Mouse (Mus musculus): ENCODE data around the gene Sema4c. TPM values are rescaled to one million over a fixed set of nuclear protein-coding genes. Genes with fewer than 3 reads are reported as not detected.
A peak's percentile ranks its signal among the peaks of the same experiment; 100 is the strongest.

Sema4c gene
- polyA plus RNA-seq, 1 experiment from 2014 or later, result 3.9 TPM

DNA sequence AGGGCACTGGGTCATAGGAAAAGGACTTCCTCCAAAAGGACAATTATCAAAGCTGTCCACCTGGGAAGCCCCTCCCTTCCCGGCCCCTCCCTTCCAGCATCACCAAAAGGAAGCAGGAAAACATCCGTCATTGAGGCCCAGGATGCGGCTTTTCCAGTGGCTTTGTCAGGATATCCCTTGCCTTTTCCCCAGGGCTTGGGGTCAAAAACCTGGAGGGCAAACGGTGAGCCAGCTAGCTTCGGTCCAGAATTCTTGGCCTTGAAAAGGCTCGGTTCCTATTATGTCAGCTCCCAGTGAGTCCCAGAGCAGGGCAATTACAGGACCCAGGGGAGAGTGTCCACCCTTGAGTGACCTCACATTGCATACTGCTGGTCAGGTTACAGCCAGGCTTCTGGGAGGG lies 2.8 kb upstream of the Sema4c start:
- Histone ChIP-seq H3K36me3 (ENCODE audit: control insufficient read depth, insufficient read depth) (no peaks in the 10 kb centered on the region), H3K4me3 (ENCODE audit: low read depth, low read length) (no peak overlapping the region), H3K27ac (ENCODE audit: low read depth, low read length) (no peak overlapping the region), H3K4me1 (replicated peaks; ENCODE audit: control insufficient read depth, insufficient read depth, low read length) (no peaks in the 10 kb centered on the region), H3K9me3 (ENCODE audit: control insufficient read depth) (no peaks in the 10 kb centered on the region), H3K27me3 (replicated peaks; ENCODE audit: control insufficient read depth, insufficient read depth, low read length) (no peaks in the 10 kb centered on the region), H3K4me2 (replicated peaks; ENCODE audit: low read depth) (no peak overlapping the region), H3K9ac (ENCODE audit: low read depth, low read length) (no peak overlapping the region)
- WGBS, result 60% methylated on average over 6 of the region's 6 CpGs
- TF ChIP-seq CTCF (IDR thresholded peaks at IDR 0.05; ENCODE audit: low read depth), result no peak
- ATAC-seq, result no peak

DNA sequence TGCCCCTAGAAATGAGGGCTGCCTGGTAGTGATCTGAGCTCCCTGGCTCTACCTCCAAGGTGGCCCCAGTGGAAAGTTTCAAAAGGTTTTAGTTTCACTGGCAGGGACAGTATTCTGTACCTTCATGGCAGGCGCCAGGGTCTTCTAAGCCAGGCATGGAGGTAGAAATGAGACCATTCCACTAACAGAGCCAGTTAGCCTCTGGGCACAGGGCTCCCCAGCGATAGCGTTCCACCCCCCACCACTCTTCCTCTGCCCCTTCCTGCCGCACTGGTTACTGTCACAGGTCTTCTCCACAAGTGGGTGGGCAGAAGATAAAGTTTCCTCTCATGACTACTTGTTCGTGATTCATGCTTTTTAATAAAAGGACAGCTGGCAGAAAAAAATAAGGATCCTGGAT lies 1.7 kb upstream of the Sema4c start:
- no peak for TF ChIP-seq CTCF (IDR thresholded peaks at IDR 0.05; ENCODE audit: low read depth)
- no peak overlapping the region for H3K4me3 ChIP-seq (ENCODE audit: low read depth, low read length)
- 80% methylated on average over 5 of the region's 5 CpGs for WGBS
- H3K36me3 ChIP-seq (ENCODE audit: control insufficient read depth, insufficient read depth), result no peaks in the 10 kb centered on the region; the same call in 1 of the 2 replicates
- H3K9ac ChIP-seq (ENCODE audit: low read depth, low read length), result no peak overlapping the region
- no peaks in the 10 kb centered on the region for H3K27me3 ChIP-seq (replicated peaks; ENCODE audit: control insufficient read depth, insufficient read depth, low read length)
- no peak for ATAC-seq
- H3K9me3 ChIP-seq (ENCODE audit: control insufficient read depth), result no peaks in the 10 kb centered on the region
- H3K4me2 ChIP-seq (replicated peaks; ENCODE audit: low read depth), result no peak overlapping the region
- H3K27ac ChIP-seq (ENCODE audit: low read depth, low read length), result no peak overlapping the region
- H3K4me1 ChIP-seq (replicated peaks; ENCODE audit: control insufficient read depth, insufficient read depth, low read length), result peaks cover 4% of the 10 kb centered on the region; the same call in 1 of the 2 replicates

DNA sequence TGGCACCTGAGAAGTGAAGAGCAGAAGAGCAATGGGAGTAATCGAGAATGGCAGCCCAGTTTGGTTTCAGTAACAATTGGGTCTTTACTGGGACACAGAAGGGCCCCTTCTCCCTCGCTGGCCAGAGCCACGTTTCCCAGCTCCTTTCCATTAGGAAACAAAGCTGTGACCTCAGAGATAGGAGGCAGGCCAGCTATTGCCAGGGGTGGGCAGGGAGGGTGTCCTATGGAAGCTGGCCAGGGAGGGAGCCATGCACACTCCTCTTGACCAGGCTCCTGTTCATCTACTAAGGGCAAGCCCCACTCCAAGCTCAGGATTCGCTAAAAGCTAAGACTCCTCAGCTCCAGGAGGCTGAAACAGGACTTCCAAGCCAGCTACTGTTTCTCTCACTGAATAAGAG lies 1.1 kb upstream of the Sema4c start:
- no peaks in the 10 kb centered on the region; the same call in 1 of the 2 replicates for H3K36me3 ChIP-seq (ENCODE audit: control insufficient read depth, insufficient read depth)
- peaks cover 4% of the 10 kb centered on the region; the same call in 1 of the 2 replicates for H3K4me1 ChIP-seq (replicated peaks; ENCODE audit: control insufficient read depth, insufficient read depth, low read length)
- TF ChIP-seq CTCF (IDR thresholded peaks at IDR 0.05; ENCODE audit: low read depth), result no peak
- 36% methylated on average over 4 of the region's 4 CpGs for WGBS
- H3K9ac ChIP-seq (ENCODE audit: low read depth, low read length), result no peak overlapping the region
- no peaks in the 10 kb centered on the region for H3K27me3 ChIP-seq (replicated peaks; ENCODE audit: control insufficient read depth, insufficient read depth, low read length)
- ATAC-seq, result no peak
- H3K4me3 ChIP-seq (ENCODE audit: low read depth, low read length), result no peak overlapping the region
- peak overlapping the region; percentile 83 for H3K4me2 ChIP-seq (replicated peaks; ENCODE audit: low read depth)
- H3K9me3 ChIP-seq (ENCODE audit: control insufficient read depth), result no peaks in the 10 kb centered on the region
- no peak overlapping the region for H3K27ac ChIP-seq (ENCODE audit: low read depth, low read length)

DNA sequence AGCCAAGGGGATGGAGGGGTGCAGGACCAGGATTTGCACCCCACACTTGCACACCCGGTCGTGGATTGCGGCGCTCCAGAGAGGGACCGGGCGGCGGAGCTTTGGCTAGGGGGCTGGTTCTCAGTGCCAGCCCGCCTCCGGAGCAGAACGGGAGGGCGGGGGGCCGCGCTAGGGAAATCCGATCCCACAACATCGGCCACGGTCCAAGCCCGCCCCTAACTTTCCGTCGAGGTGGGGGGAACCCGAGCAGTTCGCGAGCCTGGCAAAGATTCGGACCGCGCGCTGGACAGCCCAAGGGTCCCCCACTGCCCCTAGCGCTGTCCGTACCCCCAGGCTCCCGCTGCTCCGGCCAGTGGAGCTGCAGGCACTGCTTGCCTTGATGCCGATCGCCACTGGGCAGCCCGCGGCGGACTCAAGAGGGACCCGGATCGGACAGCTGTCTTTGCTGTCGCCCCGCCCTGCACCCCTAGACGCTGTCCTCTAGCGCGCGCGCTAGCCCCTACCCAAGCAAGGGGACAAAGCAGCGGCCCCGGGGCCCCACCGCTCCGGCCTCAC lies 615 bp downstream of the Sema4c start:
- peaks cover 15% of the 10 kb centered on the region for H3K36me3 ChIP-seq (ENCODE audit: control insufficient read depth, insufficient read depth)
- peaks cover 4% of the 10 kb centered on the region; the same call in 1 of the 2 replicates for H3K4me1 ChIP-seq (replicated peaks; ENCODE audit: control insufficient read depth, insufficient read depth, low read length)
- H3K27me3 ChIP-seq (replicated peaks; ENCODE audit: control insufficient read depth, insufficient read depth, low read length), result no peaks in the 10 kb centered on the region
- peak overlapping the region; percentile 90 for H3K27ac ChIP-seq (ENCODE audit: low read depth, low read length)
- H3K4me2 ChIP-seq (replicated peaks; ENCODE audit: low read depth), result peak overlapping the region; percentile 83
- ATAC-seq, result peak; percentile 53
- H3K4me3 ChIP-seq (ENCODE audit: low read depth, low read length), result peak overlapping the region; percentile 81
- WGBS, result under 1% methylated on average over 42 of the region's 48 CpGs
- H3K9me3 ChIP-seq (ENCODE audit: control insufficient read depth), result no peaks in the 10 kb centered on the region
- no peak for TF ChIP-seq CTCF (IDR thresholded peaks at IDR 0.05; ENCODE audit: low read depth)
- H3K9ac ChIP-seq (ENCODE audit: low read depth, low read length), result peak overlapping the region; percentile 80

DNA sequence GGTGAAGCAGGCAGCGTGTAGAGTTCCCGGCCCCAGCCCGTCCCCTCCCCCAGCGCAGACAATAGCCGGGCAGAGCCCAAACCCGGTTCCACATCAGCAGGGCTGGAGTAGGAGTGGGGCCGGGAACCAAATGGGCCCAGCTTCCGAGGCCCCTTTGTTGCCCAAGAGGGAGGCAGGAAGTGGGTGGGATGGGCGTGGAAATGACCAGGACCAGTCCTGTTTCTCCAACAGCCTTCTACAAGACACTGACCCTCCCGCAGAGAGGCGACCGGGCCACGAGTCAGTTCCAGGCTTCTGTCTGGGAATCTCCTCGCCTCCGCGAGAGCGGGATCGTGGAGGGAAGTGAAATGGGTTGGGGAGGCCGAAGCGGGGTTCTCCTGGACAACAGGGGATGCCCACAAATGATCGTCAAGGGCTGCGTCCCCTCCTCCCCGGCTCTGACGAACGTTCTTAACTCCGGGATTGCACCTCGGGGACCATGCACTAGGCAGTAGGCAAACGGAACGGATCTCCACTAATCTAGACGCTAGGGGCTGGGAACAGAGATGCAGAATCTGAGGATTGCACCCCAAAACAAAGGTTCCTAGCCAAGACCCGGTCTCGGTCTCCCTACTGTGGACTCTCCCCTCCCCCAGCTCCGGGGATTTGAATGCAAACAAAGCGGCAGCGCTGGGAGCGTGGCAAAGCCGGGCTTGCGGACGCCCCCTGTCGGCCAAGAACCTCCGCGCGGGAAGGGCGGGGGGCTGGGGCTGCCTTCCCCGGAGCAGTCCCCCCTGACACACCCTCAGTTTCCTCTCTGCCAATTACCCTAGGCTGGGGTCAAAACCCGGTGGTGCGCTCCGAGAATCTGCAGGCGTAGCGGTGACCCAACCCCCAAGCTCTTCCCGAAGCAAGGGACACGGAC lies 1.3 kb downstream of the Sema4c start:
- under 1% methylated on average over 52 of the region's 52 CpGs for WGBS
- Histone ChIP-seq H3K27me3 (replicated peaks; ENCODE audit: control insufficient read depth, insufficient read depth, low read length) (no peaks in the 10 kb centered on the region), H3K4me2 (replicated peaks; ENCODE audit: low read depth) (peak overlapping the region; percentile 83), H3K27ac (ENCODE audit: low read depth, low read length) (peak overlapping the region; percentile 90), H3K4me3 (ENCODE audit: low read depth, low read length) (peak overlapping the region; percentile 81), H3K4me1 (replicated peaks; ENCODE audit: control insufficient read depth, insufficient read depth, low read length) (peaks cover 4% of the 10 kb centered on the region; the same call in 1 of the 2 replicates), H3K9ac (ENCODE audit: low read depth, low read length) (peak overlapping the region; percentile 80), H3K9me3 (ENCODE audit: control insufficient read depth) (no peaks in the 10 kb centered on the region), H3K36me3 (ENCODE audit: control insufficient read depth, insufficient read depth) (peaks cover 23% of the 10 kb centered on the region)
- peak; percentile 93 for TF ChIP-seq CTCF (IDR thresholded peaks at IDR 0.05; ENCODE audit: low read depth)
- ATAC-seq, result peak; percentile 68

DNA sequence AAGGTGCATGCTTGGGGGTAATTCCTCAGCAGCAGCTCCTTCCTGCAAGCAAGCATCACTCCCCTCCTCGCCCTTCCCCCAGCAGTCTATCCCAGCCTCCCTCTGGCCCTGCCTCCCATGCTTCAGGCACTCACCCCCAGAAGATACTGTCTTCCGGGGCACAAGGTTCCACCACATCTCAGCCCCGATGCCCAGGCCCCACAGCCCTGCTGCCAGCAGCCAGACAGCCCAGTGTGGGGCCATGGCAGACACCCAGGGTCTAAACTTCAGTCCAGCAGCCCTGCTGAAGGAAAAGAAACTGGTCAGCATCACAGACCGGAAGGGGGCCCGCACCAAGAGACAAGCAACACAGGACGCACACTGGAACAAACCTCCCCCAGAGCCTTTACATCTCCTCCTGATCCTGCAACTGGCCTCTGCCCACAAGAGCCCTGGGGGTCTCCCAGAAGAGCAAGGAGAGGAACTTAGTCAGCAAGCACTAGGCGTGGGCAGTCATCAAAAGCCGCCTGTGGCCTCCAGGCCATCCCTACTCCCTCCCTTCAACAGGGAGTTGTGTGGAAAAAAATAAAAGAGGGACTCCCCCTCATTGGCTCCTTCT lies 2.3 kb downstream of the Sema4c start:
- peak overlapping the region; percentile 80 for H3K9ac ChIP-seq (ENCODE audit: low read depth, low read length)
- 15% methylated on average over 8 of the region's 8 CpGs for WGBS
- H3K4me1 ChIP-seq (replicated peaks; ENCODE audit: control insufficient read depth, insufficient read depth, low read length), result peaks cover 4% of the 10 kb centered on the region; the same call in 1 of the 2 replicates
- no peak for ATAC-seq
- H3K4me2 ChIP-seq (replicated peaks; ENCODE audit: low read depth), result peak overlapping the region; percentile 83
- H3K9me3 ChIP-seq (ENCODE audit: control insufficient read depth), result no peaks in the 10 kb centered on the region
- no peaks in the 10 kb centered on the region for H3K27me3 ChIP-seq (replicated peaks; ENCODE audit: control insufficient read depth, insufficient read depth, low read length)
- peak; percentile 17; the same call in 1 of the 2 replicates for TF ChIP-seq CTCF (IDR thresholded peaks at IDR 0.05; ENCODE audit: low read depth)
- H3K27ac ChIP-seq (ENCODE audit: low read depth, low read length), result peak overlapping the region; percentile 90
- H3K4me3 ChIP-seq (ENCODE audit: low read depth, low read length), result peak overlapping the region; percentile 81
- H3K36me3 ChIP-seq (ENCODE audit: control insufficient read depth, insufficient read depth), result peaks cover 30% of the 10 kb centered on the region

Measured in intestine, postnatal 0 days (tissue).